Mouse (Mus musculus) midbrain, embryonic 14.5 days (tissue): ENCODE measurements around the gene Cdkn1c. TPM values are rescaled to one million over a fixed set of nuclear protein-coding genes. Genes with fewer than 3 reads are reported as not detected.

ENCODE experiments used
- ATAC-seq: fragments of 200-750 bp; cut with Nextera tagmentation; 2 replicates; pipeline ENCODE4 v1.8.0; 2017; ENCODE audit warnings: moderate number of reproducible peaks, moderate library complexity; ENCODE audit not compliant: low FRiP score, low TSS enrichment
- DNase-seq: peaks from one replicate; pipeline ENCODE4 v3.0.0-alpha.2; 2015
- H3K27ac ChIP-seq: fragments of 300-500 bp; sonication (generic); replicated peaks from 2 replicates; pipeline ENCODE4 v1.5.1; 2014; ENCODE audit warnings: mild to moderate bottlenecking, low read depth, low read length, moderate library complexity
- H3K27me3 ChIP-seq: fragments of 300-500 bp; sonication (generic); 2 replicates; pipeline ENCODE4 v1.6.1; 2014; ENCODE audit warnings: low read length, control low read depth, mixed read lengths; ENCODE audit not compliant: control insufficient read depth, insufficient read depth
- H3K36me3 ChIP-seq: fragments of 300-500 bp; sonication (generic); 2 replicates; pipeline ENCODE4 v1.6.1; 2014; ENCODE audit warnings: low read length, control low read depth; ENCODE audit not compliant: control insufficient read depth, insufficient read depth
- H3K4me1 ChIP-seq: fragments of 300-500 bp; sonication (generic); 2 replicates; pipeline ENCODE4 v1.6.1; 2014; ENCODE audit warnings: mild to moderate bottlenecking, antibody characterized with exemption, low read length, control low read depth; ENCODE audit not compliant: control insufficient read depth, insufficient read depth
- H3K4me2 ChIP-seq: fragments of 300-500 bp; sonication (generic); 2 replicates; pipeline ENCODE4 v1.6.1; 2014; ENCODE audit warnings: mild to moderate bottlenecking, low read length, moderate library complexity
- H3K4me3 ChIP-seq: fragments of 300-500 bp; sonication (generic); replicated peaks from 2 replicates; pipeline ENCODE4 v1.5.1; 2014; ENCODE audit warnings: low read depth, low read length
- H3K9ac ChIP-seq: fragments of 300-500 bp; sonication (generic); replicated peaks from 2 replicates; pipeline ENCODE4 v1.6.1; 2014; ENCODE audit warnings: mild to moderate bottlenecking, low read length, moderate library complexity
- H3K9me3 ChIP-seq: fragments of 300-500 bp; sonication (generic); 2 replicates; pipeline ENCODE4 v1.6.1; 2016; ENCODE audit warnings: low read length, control low read depth, mixed read lengths; ENCODE audit not compliant: control insufficient read depth
- WGBS: fragments of 180-500 bp; shearing (Covaris S2); extraction: QIAGEN DNeasy Blood & Tissue Kit; methylation state at CpG from one replicate; pipeline ENCODE4 v1.1.7; 2014; 5-methylcytosine and 5-hydroxymethylcytosine counted together
- polyA plus RNA-seq: library from polyadenylated mRNA; unstranded; fragments of >200 nt; fragmentation: Nextera tagmentation; extraction: Ambion mirVana; gene quantifications from 2 replicates; pipeline ENCODE4 v1.2.1, GENCODE M21; 2014

The Cdkn1c gene
- polyA plus RNA-seq, 1 experiment from 2014 or later: 417 TPM

GRCm38 (mm10) chr7:143416406-143416805 lies 44.4 kb downstream of the Cdkn1c start:
- Histone ChIP-seq H3K4me1 (no peaks in the 10 kb centered on the region), H3K27me3 (no peaks in the 10 kb centered on the region), H3K4me2 (no peak overlapping the region), H3K36me3 (no peaks in the 10 kb centered on the region), H3K27ac (no peak overlapping the region), H3K9ac (no peak overlapping the region), H3K9me3 (no peaks in the 10 kb centered on the region), H3K4me3 (no peak overlapping the region)
- DNase-seq: no peak
- WGBS: 79% methylated on average over 12 of the region's 12 CpGs
- no peak for ATAC-seq

GRCm38 (mm10) chr7:143415070-143415469 lies 45.8 kb downstream of the Cdkn1c start:
- Histone ChIP-seq H3K27me3 (no peaks in the 10 kb centered on the region), H3K4me3 (no peak overlapping the region), H3K36me3 (no peaks in the 10 kb centered on the region), H3K4me1 (no peaks in the 10 kb centered on the region), H3K4me2 (no peak overlapping the region), H3K9me3 (no peaks in the 10 kb centered on the region), H3K27ac (no peak overlapping the region), H3K9ac (no peak overlapping the region)
- ATAC-seq (no peak), DNase-seq (no peak)
- 51% methylated on average over 4 of the region's 4 CpGs for WGBS

- ATAC-seq (no peak), DNase-seq (no peak)
- Histone ChIP-seq H3K9me3 (no peaks in the 10 kb centered on the region), H3K9ac (no peak overlapping the region), H3K4me3 (no peak overlapping the region), H3K27me3 (no peaks in the 10 kb centered on the region), H3K36me3 (no peaks in the 10 kb centered on the region), H3K4me1 (no peaks in the 10 kb centered on the region), H3K27ac (no peak overlapping the region), H3K4me2 (no peak overlapping the region)
- WGBS: 83% methylated on average over 6 of the region's 6 CpGs
These were observed 48.2 kb downstream of the Cdkn1c start for GRCm38 (mm10) chr7:143412606-143413005.

GRCm38 (mm10) chr7:143408615-143409021 lies 52.2 kb downstream of the Cdkn1c start:
- H3K27me3 ChIP-seq: no peaks in the 10 kb centered on the region
- H3K4me1 ChIP-seq: no peaks in the 10 kb centered on the region
- ATAC-seq (no peak), DNase-seq (no peak)
- no peak overlapping the region for H3K4me2 ChIP-seq
- no peak overlapping the region for H3K4me3 ChIP-seq
- H3K9ac ChIP-seq: no peak overlapping the region
- H3K9me3 ChIP-seq: no peaks in the 10 kb centered on the region
- WGBS: 55% methylated on average over 13 of the region's 13 CpGs
- no peaks in the 10 kb centered on the region for H3K36me3 ChIP-seq
- H3K27ac ChIP-seq: no peak overlapping the region

Other genes starting within 250 kb of the Cdkn1c start
- gene Slc22a18, start 12.7 kb upstream of the Cdkn1c start, polyA plus RNA-seq: 0.20 and 0.78 TPM in 2 replicates
- 0.45 TPM in 1 of 2 replicates, not detected in the other for gene Phlda2, start 42.1 kb upstream of the Cdkn1c start, polyA plus RNA-seq
- 174 and 226 TPM in 2 replicates for gene Nap1l4, start 88.1 kb upstream of the Cdkn1c start, polyA plus RNA-seq
- 53.1 and 64.9 TPM in 2 replicates for gene Cars, start 139.0 kb upstream of the Cdkn1c start, polyA plus RNA-seq
- 0.09 and 0.21 TPM in 2 replicates for gene Tnfrsf26, start 167.7 kb upstream of the Cdkn1c start, polyA plus RNA-seq
- gene Tnfrsf22, start 188.6 kb upstream of the Cdkn1c start, polyA plus RNA-seq: 4.3 and 5.5 TPM in 2 replicates
- 0.75 and 1.2 TPM in 2 replicates for gene Tnfrsf23, start 224.8 kb upstream of the Cdkn1c start, polyA plus RNA-seq